Mouse (Mus musculus) induced T-regulatory cell, adult 2 months (primary cell): ENCODE measurements around the gene Xpr1.

Source experiments
- DNase-seq: peaks from one replicate; pipeline ENCODE4 v3.0.0-alpha.2; 2012; ENCODE audit warnings: low read depth

Xpr1 gene

DNA sequence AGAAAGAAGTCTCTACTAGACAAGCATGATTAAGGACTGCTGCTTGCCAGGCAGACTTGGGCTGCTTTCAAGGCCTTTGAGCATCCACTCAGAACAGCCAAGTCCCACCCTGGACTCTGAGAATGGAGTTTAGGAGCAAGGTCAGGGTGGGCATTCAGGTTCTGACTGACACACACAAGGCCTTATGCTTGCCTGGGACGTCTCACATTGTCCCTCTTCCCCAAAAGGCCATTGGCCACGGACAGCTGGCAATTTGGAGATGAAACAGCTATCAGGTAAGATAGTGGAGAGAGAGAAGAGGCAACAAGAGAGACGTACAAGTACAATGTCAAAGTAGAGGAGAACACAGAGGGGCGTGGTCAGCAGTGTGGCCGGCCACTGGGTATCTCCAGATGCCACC is 165.6 kb downstream of the Xpr1 start:
- no peak for DNase-seq

DNA sequence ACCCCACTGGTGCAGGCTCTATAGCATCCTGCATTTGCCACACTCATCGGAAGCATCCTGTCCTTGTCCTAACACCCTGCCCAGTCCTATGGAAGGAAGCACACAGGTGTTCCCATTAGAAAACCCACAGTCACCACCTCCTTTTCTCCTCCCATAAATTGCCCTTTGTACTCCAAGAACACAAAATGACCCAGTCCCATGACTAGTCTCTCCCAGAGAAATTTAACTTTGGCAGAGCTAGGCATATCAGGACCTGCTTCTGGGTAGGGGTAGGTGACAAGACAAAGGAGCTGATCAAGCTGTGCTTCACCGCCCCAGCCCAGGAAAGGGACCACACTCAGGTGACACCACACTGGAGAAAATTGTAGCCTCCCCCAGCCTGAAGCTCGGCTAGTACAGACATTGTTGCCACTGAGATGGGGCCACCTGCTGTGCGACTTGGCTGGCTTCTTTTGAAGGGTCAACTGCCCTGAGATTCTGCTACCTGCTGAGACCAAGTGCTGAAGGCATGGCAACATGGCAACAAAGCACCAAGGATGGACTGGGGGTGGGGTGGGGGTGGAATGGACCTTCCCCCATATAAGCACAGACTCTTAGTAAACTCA is 166.6 kb downstream of the Xpr1 start:
- DNase-seq = no peak

GRCm38 (mm10) chr1:155249896-155250295 is 167.3 kb downstream of the Xpr1 start:
- no peak for DNase-seq

DNA sequence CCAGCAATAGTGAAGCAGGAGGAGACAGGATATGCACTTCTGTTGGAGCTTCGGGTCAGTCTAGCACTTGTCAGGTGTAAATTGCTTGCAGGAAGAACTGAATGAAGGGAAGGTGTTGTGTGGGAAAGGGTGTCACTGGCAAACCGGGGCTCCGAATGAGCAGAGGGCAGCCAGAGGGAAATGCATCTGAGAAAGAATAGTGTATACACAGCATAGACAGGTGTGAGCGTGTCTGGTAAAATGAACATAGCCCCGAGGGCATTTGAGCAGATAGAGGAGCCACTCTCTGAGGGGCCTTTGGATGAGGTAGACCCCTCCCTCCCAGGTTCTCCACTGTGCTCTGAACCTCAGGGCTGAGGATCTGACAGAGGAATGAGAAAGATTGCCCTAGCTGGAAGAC is 169.2 kb downstream of the Xpr1 start:
- DNase-seq = no peak

DNA sequence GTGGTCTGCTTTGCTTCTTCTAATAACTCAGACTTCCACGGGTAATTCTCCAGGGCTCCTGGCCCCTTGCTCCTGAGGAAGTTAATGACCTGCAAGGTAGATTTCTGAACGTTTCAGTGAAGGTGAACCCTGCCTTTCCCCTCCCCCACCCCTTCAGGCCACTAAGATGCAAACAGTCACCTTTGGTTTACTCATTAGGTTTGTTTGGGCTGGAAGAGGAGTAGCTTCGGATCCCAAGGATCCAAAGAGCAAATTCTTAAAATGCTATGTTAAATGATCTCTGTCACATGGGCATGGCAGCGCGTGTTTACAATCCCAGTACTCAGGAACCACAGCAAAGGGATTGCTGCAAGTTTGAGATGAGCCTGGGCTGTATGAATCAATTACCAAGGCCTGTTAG is 169.8 kb downstream of the Xpr1 start:
- no peak for DNase-seq

GRCm38 (mm10) chr1:155245516-155245915 is 171.7 kb downstream of the Xpr1 start:
- DNase-seq = no peak

GRCm38 (mm10) chr1:155244771-155245211 is 172.4 kb downstream of the Xpr1 start:
- no peak for DNase-seq

DNA sequence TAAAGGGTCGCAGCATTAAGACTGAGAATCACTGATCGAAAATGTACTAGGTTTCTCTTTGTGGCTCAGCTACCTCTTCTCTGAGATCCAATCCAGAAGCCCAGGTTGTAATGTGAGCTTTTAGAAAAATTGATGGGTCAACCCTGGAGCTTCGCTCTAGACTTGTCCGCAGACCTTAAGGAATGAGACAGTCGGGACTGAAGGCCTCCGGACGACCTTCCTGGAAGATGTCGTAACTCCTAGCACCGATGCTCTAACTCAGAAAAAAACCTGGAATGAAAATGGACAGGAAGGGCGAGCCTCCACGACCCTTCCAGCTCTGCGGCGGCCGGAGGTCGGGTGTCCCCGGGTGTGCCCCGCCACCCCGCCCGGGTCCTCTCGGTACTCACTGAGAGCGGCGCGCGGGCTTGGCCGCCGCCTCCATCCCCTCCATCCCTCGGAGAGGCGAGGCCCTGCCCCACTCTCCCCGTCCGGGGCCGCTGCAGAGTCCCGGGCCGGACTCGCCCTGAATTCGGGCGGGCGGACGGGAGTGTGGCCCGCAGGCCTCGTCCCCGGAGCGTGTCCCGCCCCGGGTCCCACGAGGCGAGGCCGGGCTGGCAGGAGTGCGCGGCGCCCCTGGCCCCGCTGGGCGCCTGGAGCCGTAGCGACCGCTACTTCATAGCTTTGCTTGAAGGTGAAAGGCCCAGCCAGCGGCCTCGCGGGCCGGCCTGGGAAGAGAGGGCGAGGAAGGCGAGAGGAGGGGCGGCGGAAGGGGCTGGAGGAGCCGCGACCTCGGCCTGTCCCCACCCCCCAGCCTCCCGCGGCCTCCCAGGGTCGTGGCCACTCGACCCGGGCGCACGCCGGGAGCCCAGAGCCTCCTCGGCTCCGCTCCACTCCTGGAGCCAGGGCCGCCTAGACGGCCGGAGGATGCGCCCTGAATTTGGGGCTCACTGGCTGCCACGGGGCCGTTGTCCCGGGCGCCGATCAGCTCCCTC is 173.1 kb downstream of the Xpr1 start, which contains the start of gene BC034090:
BC034090 (minus strand) TSS at position 648 of the 974 bp plus-strand sequence.
- DNase-seq = no peak

GRCm38 (mm10) chr1:155242488-155242745 is 174.8 kb downstream of the Xpr1 start:
- DNase-seq = no peak

GRCm38 (mm10) chr1:155241701-155242487 is 175.3 kb downstream of the Xpr1 start:
- DNase-seq = no peak

- no peak for DNase-seq
These were observed 177.1 kb downstream of the Xpr1 start for GRCm38 (mm10) chr1:155239962-155240717.

DNA sequence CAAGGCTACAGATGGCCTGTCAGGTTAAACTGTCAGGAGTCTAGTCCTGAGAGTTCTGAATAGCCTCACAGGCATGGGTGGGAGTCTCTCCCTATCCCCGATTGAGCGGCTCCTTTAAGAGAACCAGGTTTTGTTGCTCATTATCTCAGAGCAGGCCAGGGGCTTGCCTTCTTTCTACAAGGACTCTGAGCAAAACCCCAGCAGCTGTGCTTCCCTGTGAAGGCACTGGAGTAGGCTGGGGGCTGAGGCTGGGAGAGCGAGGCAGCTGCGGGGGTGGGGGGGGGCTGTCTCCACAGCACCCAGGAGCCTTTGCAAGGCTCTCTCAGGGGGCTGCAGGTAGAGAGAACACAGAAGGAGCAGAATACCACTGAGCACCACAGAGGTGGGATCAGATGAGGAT is 178.0 kb downstream of the Xpr1 start:
- no peak for DNase-seq

DNA sequence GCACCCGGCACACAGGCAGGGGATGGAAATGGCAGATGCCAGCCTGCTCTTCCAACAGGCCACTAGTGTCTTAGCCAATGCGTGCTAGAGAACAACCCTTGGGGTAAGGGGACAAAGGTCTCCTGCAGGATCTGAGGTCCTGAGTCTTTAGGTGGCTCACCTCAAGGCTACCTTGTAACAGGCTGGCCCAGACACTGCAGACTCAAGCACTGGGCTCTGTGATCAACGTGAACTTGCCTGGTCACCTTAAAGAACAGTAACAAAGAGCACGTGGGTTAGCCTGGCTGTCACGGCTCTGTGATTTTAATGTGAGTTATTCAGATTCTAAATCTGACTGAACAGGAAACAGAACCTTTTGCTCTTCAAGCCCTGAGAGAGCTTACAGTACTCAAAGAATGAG is 179.1 kb downstream of the Xpr1 start:
- no peak for DNase-seq

GRCm38 (mm10) chr1:155237390-155237789 is 179.8 kb downstream of the Xpr1 start:
- no peak for DNase-seq

GRCm38 (mm10) chr1:155236306-155237024 is 180.8 kb downstream of the Xpr1 start:
- DNase-seq = no peak

- no peak for DNase-seq
These were observed 181.6 kb downstream of the Xpr1 start for GRCm38 (mm10) chr1:155235641-155236040.

DNA sequence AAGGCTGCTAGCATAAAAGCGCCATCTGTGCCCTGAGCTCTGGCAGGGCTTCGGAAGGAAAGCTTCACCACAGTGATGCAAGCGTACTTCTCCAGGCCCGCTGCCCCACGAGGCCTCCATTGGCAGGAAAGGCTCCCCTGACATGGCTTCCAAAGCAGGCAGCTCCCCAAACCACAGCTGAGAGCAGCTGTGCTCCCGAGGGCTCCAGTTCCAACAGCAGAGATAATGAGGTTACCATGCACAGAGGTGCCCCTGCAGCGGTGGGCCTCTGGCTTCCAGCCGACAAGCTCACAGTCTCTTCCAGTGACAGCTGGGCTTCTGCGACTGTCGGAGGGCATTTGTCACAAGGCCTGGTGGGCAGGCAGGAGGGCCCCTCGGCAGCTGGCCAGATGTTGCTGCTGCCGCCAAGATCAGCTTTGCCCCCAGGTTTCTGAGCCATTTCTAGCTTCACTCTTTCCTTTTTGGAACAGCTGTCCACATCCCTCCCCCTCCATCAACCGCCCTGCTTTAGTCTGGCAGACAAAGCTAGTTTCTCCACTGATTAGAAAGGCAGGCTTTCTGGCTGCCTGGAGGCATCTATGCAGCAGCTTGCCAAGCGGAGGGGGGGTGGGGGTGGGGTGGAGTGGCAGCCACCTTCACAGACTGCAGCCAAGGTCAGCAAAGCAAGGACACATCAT is 183.1 kb downstream of the Xpr1 start:
- no peak for DNase-seq

DNA sequence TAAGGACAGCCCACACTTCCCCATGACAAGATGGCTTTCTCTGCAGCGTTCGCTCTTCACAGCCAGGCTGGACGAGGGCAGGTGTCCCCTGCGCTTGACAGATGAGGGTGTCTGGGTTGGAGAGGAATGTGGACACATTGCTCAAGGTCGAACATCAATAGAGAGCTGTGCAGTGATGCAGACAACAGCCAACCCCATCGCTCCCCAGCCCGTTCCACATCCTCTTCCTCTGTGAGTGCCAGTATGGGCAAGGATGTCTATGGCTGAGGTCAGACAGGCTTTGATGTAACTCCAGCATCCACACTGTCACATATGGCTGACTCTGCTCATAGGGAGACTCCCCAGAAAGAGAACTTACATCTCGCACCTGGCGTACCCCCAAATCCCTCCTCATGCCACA is 183.8 kb downstream of the Xpr1 start:
- DNase-seq = no peak

- no peak for DNase-seq
These were observed 184.4 kb downstream of the Xpr1 start for GRCm38 (mm10) chr1:155232786-155233185.

GRCm38 (mm10) chr1:155232385-155232784 is 184.8 kb downstream of the Xpr1 start:
- DNase-seq = no peak
